Mouse (Mus musculus): ENCODE results near the gene Mapkbp1.

DNA sequence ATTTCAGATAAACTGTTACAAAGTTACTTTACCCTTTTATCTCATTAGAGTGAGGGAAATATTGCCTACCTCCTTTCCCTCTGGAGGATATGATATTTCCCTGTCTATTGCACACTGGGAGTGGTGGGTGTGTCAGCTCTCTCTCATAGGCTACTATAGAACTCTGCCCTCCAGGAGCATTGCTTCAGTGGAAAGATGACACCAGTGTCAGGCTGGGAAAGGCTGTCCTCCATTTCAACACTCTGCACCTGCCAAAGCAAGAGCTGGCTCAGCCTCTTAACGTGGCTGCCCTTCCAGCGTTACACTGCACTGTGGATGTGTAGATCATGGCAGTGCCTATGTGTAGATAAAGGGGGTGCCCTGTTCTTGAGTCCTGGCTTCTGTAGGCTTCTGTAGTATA lies 19.9 kb downstream of the Mapkbp1 start:
- no peak for TF ChIP-seq CTCF (IDR thresholded peaks at IDR 0.05; ENCODE audit: low read depth, low read length)
- no peak for TF ChIP-seq POLR2A (IDR thresholded peaks at IDR 0.05; ENCODE audit: borderline replicate concordance, low read depth, low read length)

All from bone marrow macrophage, adult 2 months (primary cell).